Mouse (Mus musculus): ENCODE data around the gene Cpeb3.
A peak's percentile ranks its signal among the peaks of the same experiment; 100 is the strongest.
"Not testable (repeated sequence)": the region's sequence is repeated elsewhere in the genome, so short reads cannot be mapped to it uniquely, and the experiment has no call there.

Cpeb3 gene

DNA sequence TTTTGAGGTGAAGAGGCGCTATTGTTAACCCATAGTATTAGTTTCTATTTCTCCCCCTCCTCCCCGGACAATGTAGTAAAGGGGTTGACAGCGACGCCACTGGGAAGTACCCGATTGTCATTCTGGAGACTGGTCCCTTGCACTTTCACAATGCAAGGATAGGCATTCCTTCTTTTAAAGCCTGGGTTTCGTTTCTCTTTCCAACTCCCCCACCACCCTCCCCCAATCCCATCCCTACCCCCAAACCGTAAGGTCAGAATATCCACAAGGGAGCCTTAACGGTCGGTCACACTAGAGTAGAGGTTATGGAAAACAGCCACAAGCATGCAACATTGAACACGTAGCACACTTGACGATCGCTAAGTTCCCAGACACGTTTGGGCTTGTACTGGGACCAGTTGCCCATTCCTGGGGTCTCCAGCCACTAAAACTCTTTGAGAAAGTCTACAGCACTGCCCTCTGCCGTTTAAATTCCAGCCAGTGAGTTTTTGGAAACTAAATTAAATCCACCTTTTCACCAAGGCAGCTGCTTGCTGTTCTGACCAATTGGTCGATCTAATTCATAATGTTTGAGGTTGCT, at the start of gene Cpeb3:
Gene Cpeb3 (minus strand): TSS at position 426 of the 580 bp plus-strand sequence.
- peak; percentile 34 for DNase-seq

DNA sequence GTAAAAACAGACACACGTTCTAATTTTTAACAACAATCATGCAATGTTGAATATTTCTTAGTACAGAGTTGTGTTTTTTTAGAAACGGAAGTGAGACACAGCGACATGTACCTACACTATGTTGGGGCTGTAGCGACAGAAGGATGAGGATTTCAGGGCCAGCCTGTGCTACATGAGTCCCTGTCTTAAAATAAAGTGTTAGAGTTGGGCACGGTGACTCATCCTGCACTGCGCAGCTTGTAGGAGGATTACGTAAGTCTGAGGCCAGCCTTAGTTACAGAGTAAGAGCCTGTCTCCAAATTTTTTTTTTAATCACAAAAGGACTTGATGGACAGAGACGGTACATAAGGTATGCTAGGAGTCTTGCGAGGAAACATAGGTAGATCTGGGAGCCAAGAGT, 46.9 kb upstream of the Cpeb3 start:
- no peak for DNase-seq

DNA sequence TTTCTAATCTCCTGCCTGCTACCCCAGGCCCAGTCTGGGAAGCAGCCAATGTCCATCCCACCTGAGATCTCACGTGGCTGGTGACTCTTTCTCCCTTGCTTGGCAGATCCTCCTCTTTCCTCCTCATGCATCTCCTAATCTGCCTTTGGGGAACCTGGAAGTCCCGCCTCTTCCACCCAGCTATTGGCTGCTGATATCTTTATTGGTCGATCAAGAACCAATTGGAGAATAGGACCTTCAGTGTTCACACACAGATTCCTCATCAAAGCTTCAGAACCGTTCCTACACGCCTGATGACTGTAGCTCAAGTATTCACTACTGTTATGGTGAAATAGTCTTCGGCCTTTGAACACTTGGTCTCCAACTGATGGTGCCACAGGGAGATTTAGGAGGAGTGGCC, 43.7 kb upstream of the Cpeb3 start:
- DNase-seq: no peak

DNA sequence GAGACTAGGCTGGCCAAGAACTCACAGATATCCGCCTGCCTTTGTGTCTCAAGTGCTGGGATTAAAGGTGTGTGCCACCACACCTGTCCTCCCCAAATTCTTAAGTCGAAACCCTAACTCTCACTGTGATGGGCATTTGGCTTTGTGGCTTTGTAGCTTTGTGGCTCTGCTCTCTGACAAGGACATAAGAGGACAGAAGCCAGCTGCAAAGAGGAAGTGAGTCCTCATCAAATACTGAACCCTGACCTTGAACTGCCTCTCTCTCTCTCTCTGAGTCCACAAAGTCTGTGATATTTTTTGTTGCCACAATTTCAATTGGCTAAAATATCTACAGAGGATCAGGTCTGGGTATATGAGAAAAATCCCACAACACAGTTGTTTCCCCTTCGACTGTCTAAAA, 39.8 kb upstream of the Cpeb3 start:
- no peak for DNase-seq

DNA sequence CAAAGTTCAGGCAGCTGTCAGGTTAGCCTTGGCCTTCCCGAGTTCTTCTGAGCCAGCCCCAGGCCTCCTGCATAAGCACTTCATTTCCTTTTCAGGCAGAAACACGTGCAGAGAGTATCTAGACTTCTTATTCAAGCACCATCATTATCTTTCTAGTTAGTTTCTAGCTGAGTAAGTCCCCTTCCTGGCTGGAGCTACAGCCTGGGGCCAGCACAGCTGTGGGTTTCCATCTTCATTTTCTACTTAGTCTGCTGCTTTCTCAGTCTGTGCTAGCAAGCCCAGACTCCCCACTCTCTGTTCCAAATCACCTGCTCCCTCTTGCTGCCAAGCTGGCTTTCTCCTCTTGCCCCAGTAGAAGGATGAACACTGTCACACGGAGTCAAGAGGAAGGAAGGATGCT, 38.5 kb upstream of the Cpeb3 start:
- no peak for DNase-seq

DNA sequence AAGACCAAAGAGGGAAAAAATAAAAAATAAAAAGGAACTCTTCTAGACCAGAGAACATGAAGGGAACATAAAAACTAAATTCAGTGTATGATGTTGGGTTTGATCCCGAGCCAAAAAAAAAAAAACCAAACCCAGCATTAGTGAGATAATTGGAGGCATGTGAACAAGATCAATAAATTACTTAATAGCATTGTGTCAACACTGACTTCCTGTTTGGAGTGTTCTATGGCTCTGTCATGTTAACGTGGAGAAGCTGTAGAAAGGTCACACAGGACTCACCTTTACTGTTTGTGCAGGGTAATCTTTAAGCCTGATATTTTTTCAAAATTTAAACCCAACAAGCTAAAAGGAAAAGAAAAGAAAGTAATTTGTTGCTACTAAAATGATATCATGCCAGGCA, 34.3 kb upstream of the Cpeb3 start:
- no peak for DNase-seq

DNA sequence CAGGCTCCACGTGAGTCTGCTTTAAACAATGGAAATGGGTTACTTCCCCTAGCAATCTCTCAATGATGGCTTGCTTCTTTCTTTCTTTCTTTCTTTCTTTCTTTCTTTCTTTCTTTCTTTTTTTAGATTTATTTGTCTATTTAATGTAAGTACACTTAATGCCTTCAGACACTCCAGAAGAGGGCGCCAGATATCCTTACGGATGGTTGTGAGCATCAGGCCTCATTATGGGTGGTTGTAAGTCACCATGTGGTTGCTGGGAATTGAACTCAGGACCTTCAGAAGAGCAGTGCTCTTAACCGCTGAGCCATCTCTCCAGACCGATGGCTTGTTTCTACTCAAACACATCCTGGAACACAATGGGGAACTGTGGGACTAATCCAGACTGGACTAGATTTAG, 32.8 kb upstream of the Cpeb3 start:
- DNase-seq: no peak

DNA sequence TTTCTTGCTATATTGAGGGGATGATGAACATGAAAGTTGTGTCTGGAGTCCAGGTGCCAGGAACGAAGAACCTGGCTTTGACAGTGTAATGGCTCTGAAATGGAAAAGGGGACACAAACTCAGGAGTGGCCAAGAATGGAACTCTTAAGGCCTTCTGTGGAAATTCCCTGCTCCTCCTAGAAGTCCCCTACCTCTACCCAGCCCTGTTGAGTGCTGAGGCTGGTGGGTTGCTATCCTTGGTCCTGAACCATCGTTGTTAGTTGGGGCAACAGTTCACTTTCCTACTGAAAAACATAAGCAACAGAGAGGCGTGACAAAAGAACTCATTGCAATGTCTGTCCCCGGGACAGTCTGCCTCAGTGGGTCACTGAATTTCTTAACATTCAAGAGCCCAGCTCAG, 30.7 kb upstream of the Cpeb3 start:
- no peak for DNase-seq

DNA sequence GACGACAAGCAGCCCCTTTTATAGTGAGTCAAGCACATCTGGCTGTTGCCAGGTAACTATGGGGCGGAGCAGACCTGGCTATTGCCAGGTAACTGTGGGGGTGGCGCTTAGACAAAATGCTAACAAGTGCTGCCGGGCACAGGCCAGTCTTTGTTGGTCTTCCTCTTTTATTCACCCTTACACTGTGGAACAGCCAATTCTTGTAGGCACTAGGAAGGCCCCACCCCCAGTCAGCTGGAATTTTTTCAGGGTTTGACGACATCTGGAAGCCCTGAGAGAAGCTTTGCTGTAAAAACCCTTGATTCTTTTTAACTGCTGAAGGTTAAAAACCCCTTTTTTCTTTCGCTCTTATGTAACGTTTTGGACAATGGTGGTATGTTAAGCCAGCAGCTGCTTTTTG, 30.2 kb upstream of the Cpeb3 start:
- DNase-seq: no peak

DNA sequence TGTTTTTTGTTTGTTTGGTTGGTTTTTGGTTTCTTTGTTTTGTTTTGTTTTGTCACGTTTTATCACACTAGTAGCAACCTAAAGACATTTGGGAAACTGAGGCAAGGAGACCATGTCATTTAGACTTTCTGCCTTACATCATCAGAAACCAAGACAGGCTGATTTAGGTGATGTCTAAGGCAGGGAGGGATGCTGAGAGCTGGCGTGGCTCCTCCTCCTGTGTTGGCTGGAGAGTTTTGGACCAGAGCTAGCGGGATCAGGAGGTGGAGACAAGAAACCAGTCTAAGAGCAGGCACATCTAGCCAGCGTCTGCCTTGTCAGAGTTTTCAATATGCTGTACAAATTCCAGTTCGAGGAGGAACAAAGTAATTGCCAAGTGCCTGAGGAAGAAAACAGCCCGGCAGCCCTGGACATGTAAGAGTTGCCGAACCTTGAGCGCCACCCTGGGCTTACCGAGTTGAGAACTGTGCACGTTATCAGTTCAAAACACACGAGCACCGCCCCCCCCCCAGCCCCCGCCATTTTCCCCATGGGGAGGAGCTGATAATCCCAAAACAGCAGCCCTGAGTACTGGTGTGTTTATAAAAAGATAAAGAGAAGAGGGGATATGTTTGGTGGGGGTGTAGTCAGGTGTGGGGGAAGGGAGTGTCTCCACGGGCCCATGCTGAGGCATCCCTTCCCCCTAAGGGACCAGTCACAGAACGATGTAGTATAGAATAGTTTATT, 29.5 kb upstream of the Cpeb3 start:
- no peak for DNase-seq

DNA sequence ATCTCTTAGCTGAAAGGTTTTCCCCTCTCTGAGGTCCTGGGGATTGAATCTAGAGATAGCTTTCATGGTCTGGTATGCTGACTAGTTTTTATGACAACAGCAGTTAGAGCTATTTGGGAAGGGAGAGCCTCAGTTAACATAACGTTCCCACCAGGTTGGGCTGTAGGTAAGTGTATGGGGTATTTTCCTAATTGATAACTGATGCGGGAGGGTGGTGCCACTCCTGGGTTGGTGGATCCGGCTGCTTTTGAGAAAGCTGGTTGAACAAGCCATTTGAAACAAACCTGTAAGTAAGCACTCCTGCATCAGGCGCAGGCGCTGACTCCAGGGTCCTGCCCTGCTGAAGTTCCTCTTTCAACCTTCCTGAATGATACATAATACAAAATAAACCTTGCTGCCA, 28.9 kb upstream of the Cpeb3 start:
- DNase-seq: no peak

DNA sequence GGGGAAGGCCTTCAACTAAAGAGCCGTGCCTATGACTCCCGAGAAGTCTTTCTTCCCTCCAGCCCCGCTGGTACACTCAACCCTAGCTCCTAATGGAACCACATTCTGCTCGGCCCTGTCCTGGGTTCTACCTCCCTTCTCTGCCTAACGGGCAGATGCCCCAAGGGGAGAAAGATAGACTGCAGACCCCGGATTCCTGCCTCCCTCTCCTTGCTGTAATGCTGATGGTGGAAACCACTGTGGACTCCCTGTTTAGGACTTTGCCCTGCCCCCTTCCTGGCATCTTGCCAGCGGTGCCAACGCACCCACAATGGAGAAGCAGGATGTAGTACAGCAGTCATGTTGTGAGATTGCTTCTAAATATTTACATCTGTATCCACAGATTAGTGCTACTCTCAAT, 27.4 kb upstream of the Cpeb3 start:
- DNase-seq: peak; percentile 25

DNA sequence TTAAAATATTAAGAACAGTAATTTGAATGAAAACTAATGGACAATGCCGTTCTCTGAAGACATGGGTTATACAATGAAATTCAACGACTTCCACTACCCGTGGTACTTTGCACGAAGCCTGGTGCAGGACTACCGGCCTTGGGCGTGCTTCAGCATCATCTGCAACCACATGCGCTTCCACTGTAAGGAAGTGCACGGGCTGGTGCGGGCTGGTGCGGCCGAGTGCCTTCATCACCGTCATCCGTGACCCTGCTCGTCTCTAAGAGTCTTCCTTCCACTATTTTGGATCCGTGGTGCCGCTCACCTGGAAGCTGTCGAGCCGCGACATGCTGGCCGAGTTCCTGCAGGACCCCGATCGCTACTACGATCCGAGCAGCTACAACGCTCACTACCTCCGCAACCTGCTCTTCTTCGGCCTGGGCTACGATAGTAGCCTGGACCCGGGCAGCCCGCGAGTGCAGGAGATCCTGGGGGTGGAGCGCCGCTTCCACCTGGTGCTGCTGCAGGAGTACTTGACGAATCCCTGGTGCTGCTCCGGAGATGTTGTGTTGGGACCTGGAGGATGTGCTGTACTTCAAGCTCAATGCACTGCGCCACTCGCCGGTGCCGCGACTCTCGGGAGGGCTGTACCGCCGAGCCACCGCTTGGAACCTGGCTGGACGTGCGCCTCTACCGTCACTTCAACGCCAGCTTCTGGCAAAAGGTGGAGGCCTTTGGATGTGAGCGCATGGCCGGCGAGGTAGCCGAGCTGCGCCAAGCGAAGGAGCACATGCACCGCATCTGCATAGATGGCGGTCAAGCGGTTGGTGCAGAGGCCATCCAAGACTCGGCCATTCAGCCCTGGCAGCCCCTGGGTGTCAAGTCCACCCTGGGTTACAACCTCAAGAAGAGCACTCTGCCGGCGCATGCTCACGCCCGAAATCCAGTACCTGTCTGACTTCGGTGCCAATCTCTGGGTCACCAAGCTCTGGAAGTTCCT, 25.4 kb upstream of the Cpeb3 start:
- peak; percentile 16 for DNase-seq

DNA sequence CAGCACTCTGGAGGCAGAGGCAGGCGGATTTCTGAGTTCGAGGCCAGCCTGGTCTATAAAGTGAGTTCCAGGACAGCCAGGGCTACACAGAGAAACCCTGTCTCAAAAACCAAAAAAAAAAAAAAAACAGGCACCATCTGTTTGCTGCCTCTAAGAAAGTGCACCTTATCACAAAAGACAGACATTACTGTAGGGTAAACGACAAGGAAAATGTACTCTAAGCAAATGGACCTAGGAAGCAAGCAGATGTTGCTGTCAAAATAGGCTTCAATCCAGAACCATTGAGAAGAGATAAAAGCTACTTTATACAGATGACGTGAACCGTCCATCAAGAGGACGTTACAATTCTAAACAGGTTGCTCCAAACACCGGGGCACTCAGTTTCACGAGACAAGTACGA, 24.2 kb upstream of the Cpeb3 start:
- not testable (repeated sequence) for DNase-seq

DNA sequence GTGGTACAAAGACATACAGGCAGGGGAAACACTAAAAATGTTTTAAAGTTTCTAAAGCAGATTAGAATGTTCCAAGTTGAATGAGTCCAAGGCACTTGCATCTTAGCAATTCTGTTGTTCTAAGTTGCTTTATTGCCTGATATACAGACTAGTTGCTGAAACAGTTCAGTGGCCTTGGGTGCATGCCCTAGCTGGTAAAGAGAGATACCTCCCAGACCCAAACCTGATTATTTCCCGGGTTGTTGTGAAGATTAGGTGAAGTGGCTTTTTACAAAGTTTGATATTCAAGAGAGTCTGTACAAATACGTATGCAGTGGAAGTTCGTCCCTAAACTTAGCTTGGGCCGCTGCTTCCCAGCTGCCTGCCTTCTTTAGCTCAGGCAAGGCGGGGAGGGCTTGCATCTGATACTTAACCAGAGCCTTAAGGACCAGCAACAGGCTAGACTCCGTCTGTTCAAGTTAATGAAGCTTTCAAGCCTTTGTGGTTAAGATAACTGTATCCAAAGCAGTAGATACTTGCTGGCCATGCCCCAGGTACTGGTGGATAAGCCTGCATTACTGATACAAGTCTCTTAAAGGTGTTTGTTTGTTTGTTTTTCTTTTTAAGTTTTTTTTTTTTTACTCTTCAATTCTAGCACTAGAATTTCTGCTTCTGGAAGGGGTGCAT, 16.9 kb upstream of the Cpeb3 start:
- DNase-seq: no peak

DNA sequence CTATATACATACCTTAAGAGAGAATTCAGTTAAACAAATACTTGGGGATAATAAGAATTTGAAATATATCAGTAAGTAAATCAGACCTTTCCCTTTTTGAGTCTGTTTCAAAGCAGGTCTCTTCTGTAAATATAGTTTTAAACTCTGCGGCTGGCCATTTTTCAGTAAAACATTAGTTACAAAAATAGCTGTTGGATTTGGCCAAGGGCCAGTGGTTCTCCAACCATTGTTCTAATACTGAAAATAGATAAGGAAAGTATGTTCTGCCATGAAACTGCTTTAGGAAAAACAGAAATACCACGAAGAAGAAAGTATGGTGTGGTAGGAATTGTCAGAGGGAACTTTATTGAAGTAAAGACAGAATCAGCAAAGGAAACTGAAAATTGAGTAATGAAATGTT, 6.3 kb upstream of the Cpeb3 start:
- no peak for DNase-seq

DNA sequence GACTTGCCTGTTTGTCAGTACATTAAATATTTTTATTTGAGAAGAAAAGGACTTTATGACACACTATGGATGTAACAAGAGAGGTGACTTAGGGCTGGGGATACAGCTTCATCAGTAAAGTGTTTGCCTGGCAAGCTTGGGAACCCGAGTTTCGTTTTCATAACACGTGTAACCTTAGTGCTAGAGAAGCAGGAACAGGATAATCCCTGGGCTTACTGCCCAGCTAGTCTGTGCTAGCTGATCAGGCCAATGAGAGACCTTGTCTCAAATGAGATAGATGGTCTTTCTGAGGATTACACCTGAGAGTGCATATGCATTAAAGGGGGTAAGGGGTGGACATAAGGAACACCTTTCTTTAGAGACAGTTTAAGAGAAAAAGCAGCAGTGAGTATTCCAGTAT, 3.0 kb upstream of the Cpeb3 start:
- no peak for DNase-seq

DNA sequence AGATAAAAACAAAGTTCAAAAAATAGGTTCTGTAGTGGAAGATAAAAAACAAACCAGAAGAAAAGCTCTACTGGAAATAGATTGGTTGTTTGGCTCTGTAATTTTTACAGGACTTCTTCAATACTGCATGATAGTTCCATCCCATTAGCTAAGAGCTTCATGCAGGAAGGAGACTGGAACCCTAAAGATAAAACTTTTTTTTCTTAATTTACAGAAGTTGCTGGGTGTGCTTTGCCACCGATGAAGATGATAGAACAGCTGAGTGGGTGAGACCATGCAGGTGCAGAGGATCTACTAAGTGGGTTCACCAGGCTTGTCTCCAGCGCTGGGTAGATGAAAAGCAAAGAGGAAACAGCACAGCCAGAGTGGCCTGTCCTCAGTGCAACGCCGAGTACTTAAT, 2.1 kb upstream of the Cpeb3 start:
- no peak for DNase-seq

DNA sequence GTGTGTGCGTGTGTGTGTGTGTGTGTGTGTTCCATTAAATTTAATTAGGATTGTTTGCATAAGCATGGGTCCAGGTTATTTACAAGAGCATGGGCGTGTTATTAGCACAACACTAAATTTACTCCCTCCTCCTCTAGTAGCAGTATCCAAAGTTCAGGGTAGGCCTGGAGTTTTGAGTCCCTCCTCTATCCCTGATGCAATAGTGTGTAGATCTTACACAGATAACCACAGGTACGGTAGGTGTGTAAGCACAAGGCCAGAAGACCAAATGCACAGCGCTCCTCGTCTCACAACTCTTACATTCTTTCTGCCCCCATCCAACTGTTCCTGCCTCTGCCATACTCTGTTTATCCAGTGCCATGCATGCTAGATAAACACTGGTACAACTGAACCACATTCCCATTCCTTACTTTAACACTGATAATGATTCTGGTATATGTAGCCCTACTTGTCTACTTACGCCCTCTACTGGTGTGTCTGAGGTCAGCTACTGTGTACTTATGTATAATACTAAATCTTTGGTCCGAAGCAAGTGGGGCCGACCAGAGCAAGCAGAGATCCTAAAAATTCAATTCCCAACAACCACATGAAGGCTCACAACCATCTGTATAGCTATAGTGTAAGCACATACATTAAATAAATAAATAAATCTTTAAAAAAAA, 1.2 kb upstream of the Cpeb3 start:
- DNase-seq: no peak

DNA sequence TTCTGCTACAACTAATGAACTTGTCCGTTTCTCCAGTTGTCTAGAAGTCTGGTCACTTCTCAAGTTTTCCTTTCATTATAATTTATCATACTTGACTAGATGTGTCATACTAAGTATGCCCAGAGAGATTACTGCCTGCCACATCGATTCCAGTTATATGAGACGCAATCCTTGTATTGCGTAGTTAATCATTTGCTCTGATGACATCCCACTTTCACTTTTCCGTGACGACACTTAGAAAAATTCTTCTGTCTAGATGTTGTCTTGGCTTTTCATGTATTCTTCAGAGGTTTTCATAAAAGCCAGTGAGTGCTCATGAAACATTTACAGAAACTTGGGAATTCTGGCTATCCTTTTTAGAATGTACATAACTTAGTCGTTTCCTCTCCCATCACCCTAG, 585 bp upstream of the Cpeb3 start:
- no peak for DNase-seq

DNA sequence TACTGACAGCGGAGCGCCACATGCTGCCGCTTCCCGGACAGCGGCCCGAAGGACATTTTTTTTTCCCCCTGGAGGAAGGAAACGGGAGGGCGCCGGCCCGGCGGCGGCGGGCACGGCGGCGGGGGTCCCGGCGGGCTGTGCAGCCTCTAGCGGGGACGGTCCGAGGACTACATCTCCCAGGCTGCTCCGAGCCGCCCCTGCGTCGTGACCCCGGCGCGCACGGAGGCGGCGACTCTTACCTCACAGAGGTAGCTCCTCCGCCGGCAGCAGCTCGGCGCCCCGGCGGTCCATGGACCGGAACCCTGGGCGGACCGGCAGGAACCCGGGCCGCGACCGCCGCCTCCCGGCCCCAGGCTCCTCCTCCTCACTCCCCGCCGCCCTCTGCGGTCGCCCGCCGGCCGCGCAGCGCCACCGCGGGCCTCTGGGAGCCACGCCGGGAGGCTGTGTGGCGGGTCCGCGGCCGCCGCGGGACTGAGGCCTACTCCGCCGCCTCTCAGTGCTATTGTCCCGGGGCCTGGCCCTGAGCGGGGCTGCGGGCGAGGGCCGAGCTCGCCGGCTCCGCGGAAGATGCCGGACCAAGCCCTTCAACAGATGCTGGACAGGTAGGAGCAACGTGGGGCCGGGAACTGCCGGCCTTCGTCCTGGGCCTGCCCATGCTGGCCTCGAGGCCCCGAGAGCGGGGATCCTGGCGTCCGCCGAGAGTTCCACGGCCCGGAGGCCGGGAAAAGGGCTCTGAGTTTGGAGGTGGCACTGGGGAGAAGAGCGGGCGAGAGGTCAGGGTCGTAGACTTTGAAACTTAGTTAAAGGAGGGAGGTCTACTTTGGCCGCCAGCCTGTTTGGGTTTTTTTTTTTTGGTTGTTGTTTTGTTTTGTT, 862 bp downstream of the Cpeb3 start, which contains the start of gene March5:
Gene March5 (plus strand): TSS at position 241 of the 873 bp plus-strand sequence.
- peak; percentile 86 for DNase-seq
